Mouse (Mus musculus): ENCODE measurements around the gene Dnm3. TPM values are rescaled to one million over a fixed set of nuclear protein-coding genes. Genes with fewer than 3 reads are reported as not detected.
"Not testable (repeated sequence)": the region's sequence is repeated elsewhere in the genome, so short reads cannot be mapped to it uniquely, and the experiment has no call there.

The Dnm3 gene
- polyA plus RNA-seq, 1 experiment from 2014 or later, result 8.0 TPM

GRCm38 (mm10) chr1:162412787-162413429, 64.9 kb downstream of the Dnm3 start:
- H3K9me3 ChIP-seq, result no peaks in the 10 kb centered on the region
- H3K36me3 ChIP-seq (replicated peaks), result no peaks in the 10 kb centered on the region
- no peak overlapping the region for H3K4me3 ChIP-seq
- H3K27me3 ChIP-seq (replicated peaks; ENCODE audit: low read depth, poor library complexity, severe bottlenecking), result no peaks in the 10 kb centered on the region
- H3K27ac ChIP-seq (replicated peaks), result no peak overlapping the region
- peaks cover 8% of the 10 kb centered on the region; the same call in 1 of the 2 replicates for H3K4me1 ChIP-seq
- no peak for DNase-seq (ENCODE audit: low spot score)
- 72% methylated on average over 7 of the region's 7 CpGs for WGBS

GRCm38 (mm10) chr1:162410207-162410965, 67.4 kb downstream of the Dnm3 start:
- Histone ChIP-seq H3K36me3 (replicated peaks) (no peaks in the 10 kb centered on the region), H3K9me3 (no peaks in the 10 kb centered on the region), H3K4me1 (peaks cover 8% of the 10 kb centered on the region; the same call in 1 of the 2 replicates), H3K4me3 (no peak overlapping the region), H3K27ac (replicated peaks) (no peak overlapping the region), H3K27me3 (replicated peaks; ENCODE audit: low read depth, poor library complexity, severe bottlenecking) (no peaks in the 10 kb centered on the region)
- DNase-seq (ENCODE audit: low spot score), result no peak
- WGBS, result 76% methylated on average over 14 of the region's 14 CpGs

- WGBS, result 64% methylated on average over 4 of the region's 4 CpGs
- no peaks in the 10 kb centered on the region for H3K36me3 ChIP-seq (replicated peaks)
- no peaks in the 10 kb centered on the region for H3K27me3 ChIP-seq (replicated peaks; ENCODE audit: low read depth, poor library complexity, severe bottlenecking)
These were observed 83.3 kb downstream of the Dnm3 start for GRCm38 (mm10) chr1:162394549-162394948.

GRCm38 (mm10) chr1:162388442-162389165, 89.2 kb downstream of the Dnm3 start:
- H3K4me3 ChIP-seq, result no peak overlapping the region
- DNase-seq (ENCODE audit: low spot score), result no peak
- no peaks in the 10 kb centered on the region for H3K27me3 ChIP-seq (replicated peaks; ENCODE audit: low read depth, poor library complexity, severe bottlenecking)
- WGBS, result 80% methylated on average over 5 of the region's 5 CpGs
- no peak overlapping the region for H3K27ac ChIP-seq (replicated peaks)
- no peaks in the 10 kb centered on the region for H3K4me1 ChIP-seq
- no peaks in the 10 kb centered on the region for H3K36me3 ChIP-seq (replicated peaks)
- no peaks in the 10 kb centered on the region for H3K9me3 ChIP-seq

More at GRCm38 (mm10) chr1:162394549-162394948, 83.3 kb downstream of the Dnm3 start:
- DNase-seq (ENCODE audit: low spot score), result no peak
- Histone ChIP-seq H3K4me1 (peaks cover 7% of the 10 kb centered on the region), H3K9me3 (no peaks in the 10 kb centered on the region), H3K27ac (replicated peaks) (no peak overlapping the region), H3K4me3 (no peak overlapping the region)

GRCm38 (mm10) chr1:162373068-162373467, 104.8 kb downstream of the Dnm3 start:
- 94% methylated on average over 1 of the region's 1 CpGs for WGBS
- not testable (repeated sequence) for DNase-seq (ENCODE audit: low spot score); H3K27me3 ChIP-seq (replicated peaks; ENCODE audit: low read depth, poor library complexity, severe bottlenecking); H3K27ac ChIP-seq (replicated peaks); H3K4me1 ChIP-seq; H3K4me3 ChIP-seq; H3K36me3 ChIP-seq (replicated peaks); H3K9me3 ChIP-seq

GRCm38 (mm10) chr1:162369726-162370125, 108.1 kb downstream of the Dnm3 start:
- no peak overlapping the region for H3K4me3 ChIP-seq
- no peak for DNase-seq (ENCODE audit: low spot score)
- no peaks in the 10 kb centered on the region for H3K27me3 ChIP-seq (replicated peaks; ENCODE audit: low read depth, poor library complexity, severe bottlenecking)
- H3K27ac ChIP-seq (replicated peaks), result no peak overlapping the region
- H3K9me3 ChIP-seq, result no peaks in the 10 kb centered on the region
- 80% methylated on average over 4 of the region's 4 CpGs for WGBS
- H3K36me3 ChIP-seq (replicated peaks), result no peaks in the 10 kb centered on the region
- H3K4me1 ChIP-seq, result no peaks in the 10 kb centered on the region

GRCm38 (mm10) chr1:162361978-162362377, 115.9 kb downstream of the Dnm3 start:
- 82% methylated on average over 5 of the region's 5 CpGs for WGBS
- peaks cover 21% of the 10 kb centered on the region for H3K4me1 ChIP-seq
- DNase-seq (ENCODE audit: low spot score), result no peak
- no peaks in the 10 kb centered on the region for H3K36me3 ChIP-seq (replicated peaks)
- no peaks in the 10 kb centered on the region for H3K27me3 ChIP-seq (replicated peaks; ENCODE audit: low read depth, poor library complexity, severe bottlenecking)
- no peak overlapping the region for H3K4me3 ChIP-seq
- H3K9me3 ChIP-seq, result no peaks in the 10 kb centered on the region
- no peak overlapping the region for H3K27ac ChIP-seq (replicated peaks)

GRCm38 (mm10) chr1:162359270-162359669, 118.6 kb downstream of the Dnm3 start:
- no peak overlapping the region for H3K4me3 ChIP-seq
- H3K4me1 ChIP-seq, result peaks cover 21% of the 10 kb centered on the region
- no peaks in the 10 kb centered on the region for H3K36me3 ChIP-seq (replicated peaks)
- DNase-seq (ENCODE audit: low spot score), result peak; percentile 73
- no peak overlapping the region for H3K27ac ChIP-seq (replicated peaks)
- no peaks in the 10 kb centered on the region for H3K27me3 ChIP-seq (replicated peaks; ENCODE audit: low read depth, poor library complexity, severe bottlenecking)
- 50% methylated on average over 8 of the region's 8 CpGs for WGBS
- no peaks in the 10 kb centered on the region for H3K9me3 ChIP-seq

- no peaks in the 10 kb centered on the region for H3K36me3 ChIP-seq (replicated peaks)
- no peak overlapping the region for H3K27ac ChIP-seq (replicated peaks)
- H3K27me3 ChIP-seq (replicated peaks; ENCODE audit: low read depth, poor library complexity, severe bottlenecking), result no peaks in the 10 kb centered on the region
- H3K4me1 ChIP-seq, result peaks cover 21% of the 10 kb centered on the region
- peak; percentile 41 for DNase-seq (ENCODE audit: low spot score)
- 35% methylated on average over 8 of the region's 8 CpGs for WGBS
- no peaks in the 10 kb centered on the region for H3K9me3 ChIP-seq
- no peak overlapping the region for H3K4me3 ChIP-seq
These were observed 119.8 kb downstream of the Dnm3 start for GRCm38 (mm10) chr1:162358036-162358435.

- peaks cover 16% of the 10 kb centered on the region for H3K4me1 ChIP-seq
- H3K27me3 ChIP-seq (replicated peaks; ENCODE audit: low read depth, poor library complexity, severe bottlenecking), result no peaks in the 10 kb centered on the region
- H3K27ac ChIP-seq (replicated peaks), result no peak overlapping the region
- DNase-seq (ENCODE audit: low spot score), result no peak
- H3K4me3 ChIP-seq, result no peak overlapping the region
- H3K36me3 ChIP-seq (replicated peaks), result no peaks in the 10 kb centered on the region
- no peaks in the 10 kb centered on the region for H3K9me3 ChIP-seq
- 76% methylated on average over 5 of the region's 5 CpGs for WGBS
These were observed 121.4 kb downstream of the Dnm3 start for GRCm38 (mm10) chr1:162356481-162356880.

GRCm38 (mm10) chr1:162354780-162355179, 123.1 kb downstream of the Dnm3 start:
- H3K9me3 ChIP-seq, result no peaks in the 10 kb centered on the region
- H3K27ac ChIP-seq (replicated peaks), result no peak overlapping the region
- H3K36me3 ChIP-seq (replicated peaks), result no peaks in the 10 kb centered on the region
- 88% methylated on average over 4 of the region's 4 CpGs for WGBS
- peaks cover 13% of the 10 kb centered on the region for H3K4me1 ChIP-seq
- H3K4me3 ChIP-seq, result no peak overlapping the region
- DNase-seq (ENCODE audit: low spot score), result no peak
- H3K27me3 ChIP-seq (replicated peaks; ENCODE audit: low read depth, poor library complexity, severe bottlenecking), result no peaks in the 10 kb centered on the region

GRCm38 (mm10) chr1:162353831-162354230, 124.0 kb downstream of the Dnm3 start:
- H3K27me3 ChIP-seq (replicated peaks; ENCODE audit: low read depth, poor library complexity, severe bottlenecking), result no peaks in the 10 kb centered on the region
- no peaks in the 10 kb centered on the region for H3K9me3 ChIP-seq
- H3K36me3 ChIP-seq (replicated peaks), result no peaks in the 10 kb centered on the region
- DNase-seq (ENCODE audit: low spot score), result no peak
- 90% methylated on average over 4 of the region's 4 CpGs for WGBS
- no peak overlapping the region for H3K4me3 ChIP-seq
- no peak overlapping the region for H3K27ac ChIP-seq (replicated peaks)
- peaks cover 4% of the 10 kb centered on the region; the same call in 1 of the 2 replicates for H3K4me1 ChIP-seq

All from embryonic facial prominence, embryonic 10.5 days (tissue).